Mouse (Mus musculus): Measurements from ENCODE around the gene Scel.

- TF ChIP-seq CTCF (IDR thresholded peaks at IDR 0.05; ENCODE audit: borderline replicate concordance, control insufficient read depth, extremely low read depth, insufficient read depth, low read length, poor library complexity) (no peak), POLR2A (IDR thresholded peaks at IDR 0.05; ENCODE audit: control insufficient read depth, extremely low read depth, insufficient read depth, low read length, poor library complexity) (no peak)
Observed at GRCm38 (mm10) chr14:103650413-103651101, 137.4 kb downstream of the Scel start.

Measured in thymus, adult 2 months (tissue).